Mouse (Mus musculus): Measurements from ENCODE around the gene Tctn3.
"Not testable (repeated sequence)": the region's sequence is repeated elsewhere in the genome, so short reads cannot be mapped to it uniquely, and the experiment has no call there.

Tctn3 gene

DNA sequence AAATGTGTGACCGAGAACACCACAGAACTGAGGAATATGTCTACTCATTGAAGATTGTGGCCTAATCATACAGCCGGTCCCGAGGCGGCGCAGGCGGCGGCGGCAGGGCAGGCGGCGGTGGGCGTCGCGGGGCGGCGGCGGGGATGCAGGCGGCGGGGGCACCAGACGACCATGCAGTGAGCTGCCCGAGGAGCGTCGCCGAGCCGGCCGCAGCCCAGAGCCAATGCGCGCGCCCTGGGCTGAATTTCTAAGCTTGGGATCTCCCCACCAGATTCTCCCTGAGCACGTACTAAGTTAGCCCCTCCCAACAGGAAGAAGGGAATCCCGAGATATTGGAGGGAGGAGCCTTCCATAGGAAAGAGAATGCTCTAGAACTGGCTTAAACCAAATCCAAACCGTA lies 50.5 kb downstream of the Tctn3 start:
- DNase-seq (ENCODE audit: low read depth in 1 of 2, low spot score in 2 of 2) = not testable (repeated sequence)

DNA sequence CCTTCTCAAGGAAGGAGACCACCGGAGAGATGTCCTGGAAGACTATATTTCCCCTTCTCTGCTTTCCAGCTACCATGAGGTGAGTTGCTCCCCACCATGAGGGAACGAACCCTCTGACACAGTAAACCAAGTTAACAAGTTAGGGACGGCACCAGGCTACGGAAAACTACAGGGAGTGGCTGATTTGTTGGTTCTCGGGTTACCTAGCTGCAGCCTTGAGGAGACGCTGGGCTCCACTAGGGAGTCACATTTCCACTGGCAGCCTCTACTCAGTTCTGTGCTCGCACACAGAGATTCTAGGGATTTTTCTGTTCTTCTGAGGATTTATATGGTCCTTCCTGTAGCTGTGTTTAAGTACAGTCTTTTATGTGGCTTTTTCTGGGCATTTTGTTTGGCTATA lies 56.0 kb downstream of the Tctn3 start:
- DNase-seq (ENCODE audit: low read depth in 1 of 2, low spot score in 2 of 2) = no peak

DNA sequence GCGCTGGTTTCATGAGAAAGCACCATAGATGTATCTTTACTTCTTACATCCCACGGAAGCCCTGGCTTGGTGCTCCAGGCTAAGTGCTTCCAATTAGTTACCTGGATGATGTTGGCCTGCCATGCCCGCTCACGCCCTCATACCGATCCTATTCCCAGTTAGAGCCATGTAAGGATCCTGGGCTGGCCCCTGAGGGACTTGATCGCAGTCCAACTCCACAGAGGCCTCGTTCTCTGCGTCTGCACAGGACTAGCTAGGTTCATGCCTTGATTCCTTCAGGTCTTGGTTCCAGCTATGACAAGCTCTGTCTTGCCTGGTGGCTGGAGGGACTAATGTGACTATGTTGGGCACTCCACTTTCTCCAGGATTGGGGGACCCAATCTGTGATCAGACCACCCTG lies 56.9 kb downstream of the Tctn3 start:
- no peak for DNase-seq (ENCODE audit: low read depth in 1 of 2, low spot score in 2 of 2)

DNA sequence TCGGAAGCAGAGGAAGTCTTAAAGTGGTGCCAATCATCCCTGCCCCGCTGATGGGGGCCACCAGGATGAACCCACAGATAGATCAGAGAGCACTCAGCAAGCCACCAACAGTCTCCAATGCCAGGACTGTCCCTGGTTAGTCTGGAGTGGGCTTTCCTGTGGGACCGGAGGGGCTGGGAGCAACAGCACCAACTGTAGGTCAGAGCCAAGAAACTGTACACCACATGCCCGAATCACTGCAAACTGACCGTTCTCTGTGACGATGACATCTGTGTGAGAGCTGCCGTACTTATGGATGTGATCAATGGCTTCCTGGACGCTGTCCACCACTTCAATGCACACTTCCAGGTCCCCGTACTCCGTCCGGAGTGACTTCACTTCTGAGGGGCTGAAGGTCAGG lies 57.7 kb downstream of the Tctn3 start:
- DNase-seq (ENCODE audit: low read depth in 1 of 2, low spot score in 2 of 2) = no peak

DNA sequence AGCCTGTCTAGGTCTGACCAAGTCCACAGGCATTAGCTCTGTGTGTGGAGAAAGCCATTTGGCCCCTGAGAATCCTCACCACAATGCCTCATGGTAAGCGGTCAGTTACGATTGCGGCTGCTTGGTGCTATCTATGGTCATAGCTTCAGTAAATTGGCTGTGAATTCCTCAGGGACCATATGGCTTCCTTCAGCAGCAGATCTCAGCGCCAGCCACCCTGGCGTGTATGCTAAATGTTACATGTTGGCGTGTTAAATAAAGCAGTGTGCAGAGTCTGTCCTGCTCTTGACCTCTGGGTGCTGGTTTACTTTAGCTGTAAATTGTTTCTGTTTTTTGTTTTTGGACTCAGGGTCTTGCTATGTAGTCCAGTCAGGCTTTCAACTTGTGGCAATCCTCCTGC lies 58.2 kb downstream of the Tctn3 start:
- DNase-seq (ENCODE audit: low read depth in 1 of 2, low spot score in 2 of 2) = no peak

DNA sequence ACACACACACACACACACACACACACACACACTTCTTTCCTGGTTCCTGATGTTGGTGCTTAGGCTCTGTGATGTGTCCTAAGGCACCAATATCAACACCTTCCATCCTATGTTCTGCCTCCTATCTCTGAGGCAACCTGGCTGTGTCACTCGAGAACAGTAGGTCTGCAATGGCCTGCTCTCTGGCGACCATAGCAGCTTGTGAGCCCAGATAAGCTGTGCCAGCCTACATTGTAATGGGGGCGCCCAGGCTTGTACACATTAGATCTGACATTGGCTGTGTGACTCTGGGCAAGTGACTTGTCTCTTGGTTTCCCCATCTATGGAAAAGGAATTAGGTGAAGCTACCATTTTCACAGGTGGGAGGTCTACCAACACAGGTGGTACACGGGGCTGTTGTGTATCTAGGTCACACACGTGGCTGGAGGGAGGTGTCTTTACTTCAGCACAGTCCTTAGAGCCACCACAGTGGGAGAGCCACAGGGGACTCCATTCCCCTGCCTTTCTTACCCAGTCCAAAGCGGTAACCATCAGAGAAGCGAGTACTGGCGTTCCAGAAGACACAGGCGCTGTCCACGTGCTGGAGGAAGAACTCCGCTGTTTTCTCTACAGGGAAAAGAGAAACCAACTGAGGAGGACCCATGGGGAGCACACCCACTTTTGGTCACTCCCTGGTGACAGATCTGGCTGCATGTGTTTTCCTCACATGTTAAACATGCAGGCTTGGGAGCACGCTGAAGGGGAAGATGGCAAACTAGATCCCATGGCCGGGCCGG lies 58.8 kb downstream of the Tctn3 start:
- DNase-seq (ENCODE audit: low read depth in 1 of 2, low spot score in 2 of 2) = no peak

DNA sequence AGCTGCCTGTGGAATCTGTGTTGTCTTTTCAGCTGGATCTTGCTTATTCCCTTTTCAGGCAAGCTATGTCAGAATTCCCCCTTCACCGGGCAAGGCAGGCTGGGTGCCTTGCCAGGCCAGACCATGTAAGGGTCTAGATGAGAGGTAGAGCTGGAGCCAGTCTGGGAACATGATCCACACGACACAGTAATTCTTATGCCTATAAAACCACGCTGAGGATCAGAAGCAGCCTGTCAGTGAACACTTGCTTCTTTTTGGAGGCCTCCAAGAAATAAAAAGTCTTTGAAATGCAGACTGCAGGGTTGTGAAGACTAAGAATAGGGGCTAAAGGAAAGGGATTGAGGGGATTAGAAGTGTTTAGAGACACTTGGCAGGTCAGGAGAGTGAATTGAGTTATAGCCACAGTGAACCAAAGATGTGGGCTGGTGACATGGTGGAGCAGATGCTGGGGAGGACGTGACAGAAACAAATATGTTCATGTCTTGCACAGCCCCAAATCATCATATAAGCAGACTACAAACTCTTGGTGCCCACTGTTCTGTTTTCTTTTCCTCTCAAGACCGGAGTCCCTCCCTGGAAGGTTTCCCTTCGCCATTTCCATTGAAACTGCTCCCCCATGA lies 62.4 kb downstream of the Tctn3 start:
- no peak for DNase-seq (ENCODE audit: low read depth in 1 of 2, low spot score in 2 of 2)

DNA sequence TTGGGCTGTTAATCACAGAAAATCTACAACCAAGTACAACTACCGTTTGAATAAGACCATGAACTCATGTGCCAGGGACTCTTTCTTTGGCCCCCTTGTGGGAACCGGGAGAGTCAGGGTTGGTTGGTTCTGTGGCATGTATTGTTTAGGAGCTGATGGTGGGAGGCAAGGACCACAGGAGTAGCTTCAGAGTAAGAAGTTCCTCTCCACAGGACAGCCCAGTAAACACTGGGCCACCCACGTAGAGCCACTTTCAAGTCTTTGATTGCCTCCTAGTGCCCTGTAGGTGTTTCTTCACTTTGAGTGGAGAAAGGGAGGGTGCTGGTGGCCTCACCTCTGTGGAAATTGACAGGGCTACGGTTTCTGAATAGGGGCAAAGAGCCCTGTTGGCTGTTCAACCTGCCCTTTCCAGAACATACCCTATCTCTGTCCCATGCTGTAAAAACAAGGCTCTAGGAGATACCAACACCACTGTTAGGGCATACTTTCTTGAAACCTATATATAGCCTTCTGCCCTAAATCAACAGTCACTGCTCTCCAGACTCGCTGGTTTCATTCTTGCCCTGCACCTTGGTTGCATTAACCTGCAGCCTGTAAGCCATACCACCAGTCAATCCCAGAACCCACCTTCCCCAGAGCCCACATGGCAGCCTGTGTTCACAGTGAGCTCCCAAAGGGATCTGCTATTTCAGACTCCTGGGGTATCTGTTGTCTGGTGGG lies 63.1 kb downstream of the Tctn3 start:
- no peak for DNase-seq (ENCODE audit: low read depth in 1 of 2, low spot score in 2 of 2)

DNA sequence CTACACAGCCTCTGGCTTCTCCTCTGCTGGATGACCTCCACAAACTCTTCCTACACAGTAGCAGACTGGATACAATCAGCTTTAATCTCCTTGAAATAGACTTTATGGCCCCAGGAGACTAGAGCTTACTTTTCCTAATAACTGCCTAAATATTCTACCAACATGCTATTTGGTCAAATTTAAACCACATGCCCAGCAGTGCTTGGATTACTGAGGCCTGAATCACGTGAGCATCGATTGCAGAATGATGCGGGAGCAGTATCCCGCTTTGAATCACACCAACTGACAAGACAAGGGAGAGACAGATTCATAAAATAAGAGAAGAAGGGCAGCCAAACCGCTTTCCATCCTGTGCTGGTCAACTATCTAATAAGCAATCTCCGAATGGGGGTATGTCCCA lies 63.6 kb downstream of the Tctn3 start:
- no peak for DNase-seq (ENCODE audit: low read depth in 1 of 2, low spot score in 2 of 2)

Measured in monocyte, adult 2 months (primary cell).